Mouse (Mus musculus) MEL (cell line): ENCODE data around the gene Olfr906. TPM values are rescaled to one million over a fixed set of nuclear protein-coding genes. Genes with fewer than 3 reads are reported as not detected.

Experiments
- DNase-seq: peaks from one replicate; pipeline ENCODE4 v3.0.0; 2011; ENCODE audit warnings: low read depth, low spot score
- H3K27ac ChIP-seq: 2 replicates; pipeline ENCODE4 v1.5.1; 2012; ENCODE audit warnings: low read depth, mild to moderate bottlenecking, control low read depth, low read length, moderate library complexity; ENCODE audit not compliant: control insufficient read depth
- H3K27me3 ChIP-seq, 2 experiments: fragments of 150-350 bp in 1 of 2; sonication (generic) in 1 of 2; 2 replicates each; pipeline ENCODE4 v1.6.1; 2012; ENCODE audit warnings: low read length in 2 of 2, mild to moderate bottlenecking in 2 of 2, improper control_type of control experiment in 1 of 2, moderate library complexity in 1 of 2; ENCODE audit not compliant: insufficient read depth in 2 of 2, control insufficient read depth in 1 of 2
- H3K36me3 ChIP-seq, 2 experiments: 2 replicates each; pipeline ENCODE4 v1.6.1; 2012 to 2014; ENCODE audit warnings: low read length in 2 of 2, improper control_type of control experiment in 1 of 2, inconsistent platforms in 1 of 2, mild to moderate bottlenecking in 1 of 2; ENCODE audit not compliant: insufficient read depth in 2 of 2, control insufficient read depth in 1 of 2
- H3K4me1 ChIP-seq, 2 experiments: fragments of 150-350 bp in 1 of 2; sonication (generic) in 1 of 2; 2 replicates each; pipeline ENCODE4 v1.6.1; 2012; ENCODE audit warnings: low read length in 2 of 2, improper control_type of control experiment in 1 of 2, mild to moderate bottlenecking in 1 of 2; ENCODE audit not compliant: insufficient read depth in 2 of 2, control insufficient read depth in 1 of 2
- H3K4me3 ChIP-seq, 2 experiments: fragments of 150-350 bp in 1 of 2; sonication (generic) in 1 of 2; 2 replicates each; pipeline ENCODE4 v1.5.1; 2012; ENCODE audit warnings: low read depth in 2 of 2, low read length in 2 of 2, mild to moderate bottlenecking in 2 of 2, moderate library complexity in 2 of 2, control low read depth in 1 of 2, improper control_type of control experiment in 1 of 2; ENCODE audit not compliant: control insufficient read depth in 1 of 2, insufficient read depth in 1 of 2
- H3K79me2 ChIP-seq: 2 replicates; pipeline ENCODE4 v1.6.1; 2012; ENCODE audit warnings: mild to moderate bottlenecking, low read length, moderate library complexity; ENCODE audit not compliant: control insufficient read depth, poor library complexity, insufficient read depth
- H3K9ac ChIP-seq: 2 replicates; pipeline ENCODE4 v1.6.1; 2012; ENCODE audit warnings: low read depth, mild to moderate bottlenecking, control low read depth, low read length, moderate library complexity; ENCODE audit not compliant: control insufficient read depth, poor library complexity, severe bottlenecking
- H3K9me3 ChIP-seq: fragments of 150-350 bp; sonication (generic); replicated peaks from 2 replicates; pipeline ENCODE4 v1.6.1; 2012; ENCODE audit warnings: mild to moderate bottlenecking, low read length, improper control_type of control experiment, moderate library complexity; ENCODE audit not compliant: insufficient read depth
- BHLHE40 ChIP-seq: IDR thresholded peaks from 2 replicates; pipeline ENCODE4 v1.6.1; 2012; ENCODE audit warnings: low read depth, mild to moderate bottlenecking, inconsistent platforms, low read length, improper control_type of control experiment, borderline replicate concordance
- CHD1 ChIP-seq: IDR thresholded peaks from 2 replicates; pipeline ENCODE4 v1.6.1; 2012; ENCODE audit warnings: low read depth, mild to moderate bottlenecking, inconsistent platforms, low read length, improper control_type of control experiment
- CHD2 ChIP-seq: IDR thresholded peaks from 2 replicates; pipeline ENCODE4 v1.6.1; 2011; ENCODE audit warnings: low read length, improper control_type of control experiment
- CTCF ChIP-seq, 3 experiments: IDR thresholded peaks in 2 of 3; conservative IDR thresholded peaks in 1 of 3; 2 replicates each; pipeline ENCODE4 v1.5.1; 2011 to 2012; ENCODE audit warnings: low read length in 3 of 3, low read depth in 2 of 3, mild to moderate bottlenecking in 2 of 3, improper control_type of control experiment in 1 of 3, inconsistent platforms in 1 of 3, mixed read lengths in 1 of 3, moderate library complexity in 1 of 3; ENCODE audit not compliant: control insufficient read depth in 1 of 3, insufficient read depth in 1 of 3, poor library complexity in 1 of 3, severe bottlenecking in 1 of 3
- E2F4 ChIP-seq: IDR thresholded peaks from 2 replicates; pipeline ENCODE4 v1.6.1; 2011; ENCODE audit warnings: low read depth, low read length, improper control_type of control experiment, borderline replicate concordance
- EP300 ChIP-seq, 2 experiments: IDR thresholded peaks; 2 replicates each; pipeline ENCODE4 v1.6.1; 2011; ENCODE audit warnings: improper control_type of control experiment in 2 of 2, low read length in 2 of 2, low read depth in 1 of 2, mild to moderate bottlenecking in 1 of 2
- ETS1 ChIP-seq: IDR thresholded peaks from 2 replicates; pipeline ENCODE4 v1.6.1; 2012; ENCODE audit warnings: low read depth, mild to moderate bottlenecking, inconsistent platforms, low read length, improper control_type of control experiment, moderate library complexity
- GABPA ChIP-seq: IDR thresholded peaks from 2 replicates; pipeline ENCODE4 v1.6.1; 2012; ENCODE audit warnings: low read depth, mild to moderate bottlenecking, inconsistent platforms, low read length, improper control_type of control experiment, moderate library complexity
- GATA1 ChIP-seq: IDR thresholded peaks from 2 replicates; pipeline ENCODE4 v1.6.1; 2011; ENCODE audit warnings: low read depth, low read length, improper control_type of control experiment
- JUND ChIP-seq: IDR thresholded peaks from 2 replicates; pipeline ENCODE4 v1.6.1; 2011; ENCODE audit warnings: low read depth, mild to moderate bottlenecking, improper control_type of control experiment, low read length
- KAT2A ChIP-seq: conservative IDR thresholded peaks from 2 replicates; pipeline ENCODE4 v1.6.1; 2012; ENCODE audit warnings: low read depth, low read length, improper control_type of control experiment, inconsistent platforms
- MEF2A ChIP-seq: IDR thresholded peaks from 2 replicates; pipeline ENCODE4 v1.6.1; 2014; ENCODE audit warnings: low read depth, mild to moderate bottlenecking, inconsistent platforms, low read length, improper control_type of control experiment; ENCODE audit not compliant: poor library complexity, insufficient replicate concordance, severe bottlenecking; ENCODE audit errors: extremely low read depth
- MXI1 ChIP-seq: IDR thresholded peaks from 2 replicates; pipeline ENCODE4 v1.6.1; 2011; ENCODE audit warnings: mild to moderate bottlenecking, low read depth, low read length, improper control_type of control experiment
- MYC ChIP-seq: IDR thresholded peaks from 2 replicates; pipeline ENCODE4 v1.6.1; 2011; ENCODE audit warnings: low read depth, mild to moderate bottlenecking, low read length, improper control_type of control experiment, moderate library complexity
- NRF1 ChIP-seq: IDR thresholded peaks from 2 replicates; pipeline ENCODE4 v1.6.1; 2014; ENCODE audit warnings: low read depth, mild to moderate bottlenecking, inconsistent platforms, low read length, improper control_type of control experiment, moderate library complexity; ENCODE audit not compliant: poor library complexity, insufficient read depth, severe bottlenecking
- POLR2A ChIP-seq, 2 experiments: IDR thresholded peaks; 2 replicates each; pipeline ENCODE4 v1.6.1; 2011 to 2012; ENCODE audit warnings: low read length in 2 of 2, mild to moderate bottlenecking in 2 of 2, control low read depth in 1 of 2, improper control_type of control experiment in 1 of 2, low read depth in 1 of 2, moderate library complexity in 1 of 2; ENCODE audit not compliant: control insufficient read depth in 1 of 2, insufficient read depth in 1 of 2, poor library complexity in 1 of 2
- POLR2AphosphoS2 ChIP-seq: IDR thresholded peaks from 2 replicates; pipeline ENCODE4 v1.6.1; 2011; ENCODE audit warnings: low read length, improper control_type of control experiment
- RAD21 ChIP-seq: IDR thresholded peaks from 2 replicates; pipeline ENCODE4 v1.6.1; 2011; ENCODE audit warnings: mild to moderate bottlenecking, low read depth, low read length, improper control_type of control experiment
- RCOR1 ChIP-seq: IDR thresholded peaks from 2 replicates; pipeline ENCODE4 v1.6.1; 2012; ENCODE audit warnings: low read depth, mild to moderate bottlenecking, inconsistent platforms, low read length, improper control_type of control experiment
- SMC3 ChIP-seq: IDR thresholded peaks from 2 replicates; pipeline ENCODE4 v1.6.1; 2011; ENCODE audit warnings: low read depth, low read length, improper control_type of control experiment
- TBP ChIP-seq: IDR thresholded peaks from 2 replicates; pipeline ENCODE4 v1.8.0; 2011; ENCODE audit warnings: low read depth, low read length, improper control_type of control experiment
- TCF12 ChIP-seq: IDR thresholded peaks from 2 replicates; pipeline ENCODE4 v1.6.1; 2014; ENCODE audit warnings: low read depth, mild to moderate bottlenecking, inconsistent platforms, low read length, improper control_type of control experiment, moderate library complexity
- UBTF ChIP-seq: IDR thresholded peaks from 2 replicates; pipeline ENCODE4 v1.6.1; 2012; ENCODE audit warnings: low read depth, mild to moderate bottlenecking, inconsistent platforms, low read length, improper control_type of control experiment, moderate library complexity, borderline replicate concordance; ENCODE audit not compliant: insufficient read depth
- ZC3H11A ChIP-seq: IDR thresholded peaks from 2 replicates; pipeline ENCODE4 v1.6.1; 2012; ENCODE audit warnings: low read depth, mild to moderate bottlenecking, inconsistent platforms, low read length, improper control_type of control experiment
- ZKSCAN1 ChIP-seq: IDR thresholded peaks from 2 replicates; pipeline ENCODE4 v1.6.1; 2012; ENCODE audit warnings: low read depth, mild to moderate bottlenecking, inconsistent platforms, low read length, improper control_type of control experiment, moderate library complexity
- ZMIZ1 ChIP-seq: IDR thresholded peaks from 2 replicates; pipeline ENCODE4 v1.6.1; 2012; ENCODE audit warnings: low read depth, mild to moderate bottlenecking, inconsistent platforms, low read length, improper control_type of control experiment, moderate library complexity
- ZNF384 ChIP-seq: IDR thresholded peaks from 2 replicates; pipeline ENCODE4 v1.6.1; 2012; ENCODE audit warnings: low read depth, mild to moderate bottlenecking, inconsistent platforms, low read length, improper control_type of control experiment
- polyA plus RNA-seq, 2 experiments: library from polyadenylated mRNA; stranded (reverse) in 1 of 2; unstranded in 1 of 2; fragments of >175 nt in 1 of 2; fragments of >200 nt in 1 of 2; gene quantifications; 2 replicates each; pipeline versions ENCODE4 v1.2.1 to v1.2.4; 2012; ENCODE audit warnings: low replicate concordance in 2 of 2, low read depth in 1 of 2; ENCODE audit not compliant: insufficient read length in 2 of 2, insufficient read depth in 1 of 2, missing spikeins in 1 of 2
- total RNA-seq: library from RNA; depleted of rRNA; stranded (reverse); fragments of 300-350 nt; gene quantifications from 2 replicates; pipeline ENCODE4 v1.2.3, GENCODE M21; 2012

Gene Olfr906
- total and polyA plus RNA-seq, 3 experiments: not detected

DNA sequence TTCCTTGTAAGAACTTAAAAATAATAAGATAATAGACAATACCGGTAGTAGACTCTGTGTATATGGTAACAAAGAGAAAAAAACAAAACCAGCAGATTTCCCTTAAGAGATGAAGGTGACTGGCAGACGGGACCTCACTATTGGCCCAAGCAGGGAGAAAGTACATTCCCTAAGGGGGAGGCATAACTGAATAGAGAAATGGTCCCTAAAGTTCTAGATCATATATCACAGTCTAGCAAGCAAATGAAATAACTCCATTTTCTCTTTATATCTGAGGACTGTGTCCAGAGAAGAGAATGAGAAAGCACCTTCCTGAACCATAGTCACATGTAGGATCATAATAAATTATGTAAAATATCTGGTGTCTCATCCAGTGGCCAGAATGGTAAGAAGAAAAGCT lies 8.6 kb downstream of the Olfr906 start, which contains the start of gene Olfr907:
Gene Olfr907, plus strand, starts transcription at position 301 of the 400 bp plus-strand sequence.
- no peak for DNase-seq
- Histone ChIP-seq H3K9ac (no peak within 1 kb of the TSS), H3K27me3 (no peaks in the 10 kb centered on the region), H3K4me3 (no peak within 1 kb of the TSS), H3K9me3 (no peaks in the 10 kb centered on the region), H3K27ac (no peak within 1 kb of the TSS), H3K79me2 (no peaks in the 10 kb centered on the region), H3K36me3 (no peaks in the 10 kb centered on the region), H3K4me1 (no peaks in the 10 kb centered on the region)
- no peak for TF ChIP-seq GATA1
- no peak for TF ChIP-seq RAD21
- no peak for TF ChIP-seq CTCF (IDR thresholded peaks at IDR 0.05 in 2 of 3, conservative IDR thresholded peaks at IDR 0.05 in 1 of 3; ENCODE audit: control insufficient read depth in 1 of 3, insufficient read depth in 1 of 3, low read depth in 2 of 3, low read length in 3 of 3, poor library complexity in 1 of 3, severe bottlenecking in 1 of 3)
- no peak for TF ChIP-seq UBTF
- no peak for TF ChIP-seq BHLHE40
- no peak for TF ChIP-seq CHD2
- TF ChIP-seq KAT2A: no peak
- TF ChIP-seq MXI1: no peak
- no peak for TF ChIP-seq RCOR1
- TF ChIP-seq ZNF384: no peak
- TF ChIP-seq ETS1: no peak
- no peak for TF ChIP-seq ZMIZ1
- TF ChIP-seq TCF12: no peak
- TF ChIP-seq MYC: no peak
- no peak for TF ChIP-seq SMC3
- no peak for TF ChIP-seq GABPA
- TF ChIP-seq CHD1: no peak
- TF ChIP-seq E2F4: no peak
- no peak for TF ChIP-seq NRF1
- TF ChIP-seq ZC3H11A: no peak

DNA sequence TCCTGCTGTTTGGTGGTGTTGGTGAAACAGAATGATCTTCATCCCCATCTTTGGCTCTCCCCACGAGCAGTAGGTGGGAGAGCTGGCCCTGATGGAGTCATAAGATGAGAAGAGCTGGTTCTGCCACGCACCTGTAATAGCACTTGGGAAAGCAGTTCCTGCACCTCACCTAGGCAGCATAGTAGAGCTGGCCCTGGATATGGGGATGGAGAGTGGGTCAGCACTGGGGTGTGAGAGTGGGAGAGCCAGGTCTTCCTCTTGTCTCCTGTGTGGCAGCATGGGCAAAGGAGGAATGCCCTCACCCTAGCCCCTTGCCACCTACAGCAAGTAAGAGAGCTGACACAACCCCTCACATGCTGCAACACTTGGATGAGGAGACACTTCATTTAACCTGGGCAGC lies 25.5 kb downstream of the Olfr906 start:
- Histone ChIP-seq H3K9ac (no peak overlapping the region), H3K4me3 (no peak overlapping the region), H3K4me1 (no peaks in the 10 kb centered on the region), H3K79me2 (no peaks in the 10 kb centered on the region), H3K36me3 (no peaks in the 10 kb centered on the region), H3K27ac (no peak overlapping the region), H3K27me3 (no peaks in the 10 kb centered on the region), H3K9me3 (no peaks in the 10 kb centered on the region)
- DNase-seq: no peak
- TF ChIP-seq TBP (no peak), ZC3H11A (no peak), SMC3 (no peak), CHD1 (no peak), POLR2AphosphoS2 (no peak), ZNF384 (no peak), CHD2 (no peak), POLR2A (IDR thresholded peaks at IDR 0.05; ENCODE audit: control insufficient read depth in 1 of 2, insufficient read depth in 1 of 2, low read depth in 1 of 2, low read length in 2 of 2, poor library complexity in 1 of 2) (no peak), MYC (no peak), EP300 (IDR thresholded peaks at IDR 0.05; ENCODE audit: low read depth in 1 of 2, low read length in 2 of 2) (no peak), MEF2A (no peak), JUND (no peak), ZKSCAN1 (no peak)
